Mouse (Mus musculus): Measurements from ENCODE around the gene Vstm2b. TPM values are rescaled to one million over a fixed set of nuclear protein-coding genes. Genes with fewer than 3 reads are reported as not detected.

The Vstm2b gene
- not detected for polyA plus RNA-seq (2017; shearing (Covaris generic))

DNA sequence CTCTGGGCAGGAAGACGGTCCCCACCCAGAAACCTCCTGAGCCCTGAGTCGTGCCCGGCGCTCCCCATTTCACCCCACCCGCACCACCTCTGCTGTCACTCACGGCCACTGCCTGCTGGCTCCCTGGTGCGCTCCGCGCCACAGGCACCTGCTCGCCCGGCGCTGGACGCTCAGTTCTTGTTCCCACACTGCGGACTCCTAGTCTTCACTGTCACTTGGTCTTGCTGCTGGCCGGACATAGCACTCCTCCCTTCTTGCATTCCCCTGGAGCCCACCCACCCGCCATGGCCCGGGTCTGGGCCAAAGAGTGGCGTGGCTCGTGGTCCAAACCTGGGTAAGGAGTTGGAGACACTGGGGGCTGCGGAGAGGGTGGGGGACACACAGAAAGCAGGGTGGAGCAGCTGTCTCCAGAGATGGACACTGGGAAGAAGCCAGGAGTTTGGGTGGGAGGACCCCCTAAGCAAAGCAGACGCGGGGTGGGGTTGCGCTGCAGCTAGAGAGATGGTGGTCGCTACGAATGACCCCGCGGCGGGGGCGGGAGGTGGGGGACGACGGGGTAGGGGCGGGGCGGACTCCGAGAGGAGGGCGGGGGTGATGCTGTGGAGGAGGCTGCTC lies at the start of gene Vstm2b:
TSS of gene Vstm2b (plus strand) at position 233 of the 615 bp plus-strand sequence.

Other genes starting within 250 kb of the Vstm2b start
- gene 4930433I11Rik, start 89.2 kb downstream of the Vstm2b start, polyA plus RNA-seq (2017; shearing (Covaris generic)) = not detected
- gene Gm4884, start 134.4 kb downstream of the Vstm2b start, polyA plus RNA-seq (2017; shearing (Covaris generic)) = not detected